Mouse (Mus musculus) layer of hippocampus, adult 9-11 months (tissue): ENCODE measurements around the gene Ints5.

Experiments used
- DNase-seq: peaks from one replicate; pipeline ENCODE4 v3.0.0; 2022

Ints5 gene

GRCm38 (mm10) chr19:8929224-8930088 is 36.7 kb downstream of the Ints5 start, which contains the start of the genes Rom1 and Eml3:
Rom1 (minus strand) TSS chr19:8929356.
Eml3 (plus strand) TSS chr19:8929552.
- peak; percentile 82 for DNase-seq

- no peak for DNase-seq
Measured at GRCm38 (mm10) chr19:8930117-8930516, 37.3 kb downstream of the Ints5 start.

GRCm38 (mm10) chr19:8930771-8931170 is 38.0 kb downstream of the Ints5 start:
- DNase-seq = no peak

GRCm38 (mm10) chr19:8936736-8937135 is 43.9 kb downstream of the Ints5 start:
- DNase-seq = no peak

GRCm38 (mm10) chr19:8940526-8941133 is 47.8 kb downstream of the Ints5 start:
- no peak for DNase-seq

GRCm38 (mm10) chr19:8941136-8941514 is 48.3 kb downstream of the Ints5 start:
- no peak for DNase-seq

- DNase-seq = peak; percentile 93
Measured at GRCm38 (mm10) chr19:8941515-8942217, 48.9 kb downstream of the Ints5 start, which contains the start of gene Mta2. Mta2 (plus strand) TSS chr19:8941875.

- DNase-seq = peak; percentile 48
Measured at GRCm38 (mm10) chr19:8942276-8942964, 49.6 kb downstream of the Ints5 start.

GRCm38 (mm10) chr19:8943047-8943446 is 50.2 kb downstream of the Ints5 start:
- DNase-seq = no peak

- DNase-seq = no peak
Measured at GRCm38 (mm10) chr19:8944062-8944461, 51.3 kb downstream of the Ints5 start.

GRCm38 (mm10) chr19:8944750-8945149 is 51.9 kb downstream of the Ints5 start:
- DNase-seq = no peak

GRCm38 (mm10) chr19:8945251-8945650 is 52.4 kb downstream of the Ints5 start:
- no peak for DNase-seq

- DNase-seq = no peak
Measured at GRCm38 (mm10) chr19:8946929-8947328, 54.1 kb downstream of the Ints5 start.
